In the genomic region with DNA sequence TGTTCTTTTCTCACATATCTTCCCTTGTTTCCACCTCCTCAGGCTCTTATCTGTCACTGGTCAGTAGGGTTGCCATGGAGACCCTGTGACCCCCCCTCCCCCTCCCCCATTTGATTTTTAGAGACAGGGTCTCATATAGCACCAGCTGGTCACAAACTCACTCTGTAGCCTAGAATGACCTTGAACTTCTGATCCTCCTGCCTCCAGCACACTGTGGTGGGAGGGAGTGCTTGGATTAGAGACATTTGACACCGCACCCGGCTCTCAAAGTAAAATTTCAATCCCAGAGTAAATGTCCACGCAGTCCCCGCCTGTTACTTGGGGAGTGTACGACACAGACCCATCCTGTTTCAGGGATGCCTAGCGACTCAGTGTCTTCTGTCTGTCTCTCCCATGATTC, we compare ENCODE assay signal across 10 mouse cellular contexts.
"Had no signal": no experiment of that assay in that cellular context is flagged by ENCODE, and none has a peak within 500 bp of the region (broad histone marks: within the 10 kb centered on the region; RNA-seq: fewer than 3 reads in every experiment).

No protein-coding gene starts in this region.

- ATAC-seq: intestine, embryonic 15.5 days had no signal

- H3K4me2 ChIP-seq: intestine, embryonic 15.5 days; limb, embryonic 13.5 days had no signal

- H3K27me3 ChIP-seq: intestine, embryonic 15.5 days; limb, embryonic 13.5 days had no signal

- H3K4me3 ChIP-seq: intestine, embryonic 15.5 days; layer of hippocampus, adult 2 months; limb, embryonic 13.5 days had no signal

- H3K9ac ChIP-seq: intestine, embryonic 15.5 days; limb, embryonic 13.5 days; liver, embryonic 14.5 days had no signal

- H3K27ac ChIP-seq: intestine, embryonic 15.5 days; kidney, postnatal 0 days; layer of hippocampus, adult 2 months; limb, embryonic 13.5 days; liver, embryonic 14.5 days had no signal

- DNase-seq: kidney, adult 2 months; kidney, postnatal 4 days; left cerebral cortex, postnatal 4 days; lung, adult 18-20 months; lung, postnatal 36 days had no signal

- H3K9me3 ChIP-seq: intestine, embryonic 15.5 days; limb, embryonic 13.5 days had no signal
